Mouse (Mus musculus) layer of hippocampus, postnatal 14 days (tissue): ENCODE data around the gene Adam23. TPM values are rescaled to one million over a fixed set of nuclear protein-coding genes. Genes with fewer than 3 reads are reported as not detected.
"Not testable (repeated sequence)": the region's sequence is repeated elsewhere in the genome, so short reads cannot be mapped to it uniquely, and the experiment has no call there.

ENCODE experiments used
- DNase-seq, 2 experiments: peaks; one replicate each; pipeline ENCODE4 v3.0.0; 2021 to 2022; ENCODE audit warnings: low spot score in 2 of 2, mixed read lengths in 1 of 2
- total RNA-seq, 2 experiments: library from RNA; stranded (reverse); gene quantifications; 2 replicates each; pipeline ENCODE4 v1.2.3; 2021

Gene Adam23
- total RNA-seq, 2 experiments from 2014 or later: 168 to 180 TPM

- no peak for DNase-seq
Measured at GRCm38 (mm10) chr1:63573864-63574611, 128.3 kb downstream of the Adam23 start.

- no peak for DNase-seq
Measured at GRCm38 (mm10) chr1:63576803-63577202, 131.1 kb downstream of the Adam23 start.

- no peak for DNase-seq
Measured at GRCm38 (mm10) chr1:63579153-63579552, 133.5 kb downstream of the Adam23 start.

GRCm38 (mm10) chr1:63586869-63587268 is 141.2 kb downstream of the Adam23 start:
- DNase-seq: no peak

GRCm38 (mm10) chr1:63603870-63604500 is 158.3 kb downstream of the Adam23 start:
- DNase-seq: no peak

GRCm38 (mm10) chr1:63609613-63610012 is 163.9 kb downstream of the Adam23 start:
- no peak for DNase-seq

- no peak for DNase-seq
Measured at GRCm38 (mm10) chr1:63614594-63614993, 168.9 kb downstream of the Adam23 start.

GRCm38 (mm10) chr1:63615668-63616067 is 170.0 kb downstream of the Adam23 start, which contains the start of gene Gm39653:
Gene Gm39653 (plus strand): TSS chr1:63615968.
- no peak for DNase-seq

- no peak for DNase-seq
Measured at GRCm38 (mm10) chr1:63628211-63628610, 182.5 kb downstream of the Adam23 start.

GRCm38 (mm10) chr1:63630390-63630789 is 184.7 kb downstream of the Adam23 start:
- DNase-seq: not testable (repeated sequence)

GRCm38 (mm10) chr1:63639921-63640320 is 194.2 kb downstream of the Adam23 start:
- DNase-seq: no peak

Other genes starting within 250 kb of the Adam23 start
- gene Gpr1, start 231.3 kb upstream of the Adam23 start, total RNA-seq: under 1 TPM; 0.19 to 0.28 TPM
- gene Zdbf2, start 172.6 kb upstream of the Adam23 start, total RNA-seq: 10 to 100 TPM; 20.9 to 21.3 TPM
- gene Gm39653, start 170.1 kb downstream of the Adam23 start, total RNA-seq: not detected
- gene Dytn, start 241.0 kb downstream of the Adam23 start, total RNA-seq: under 1 TPM in 1 of 2 experiments, not detected in 1; 0.21 TPM